Mouse (Mus musculus) stomach, embryonic 14.5 days (tissue): Measurements from ENCODE around the gene Lmod1. TPM values are rescaled to one million over a fixed set of nuclear protein-coding genes. Genes with fewer than 3 reads are reported as not detected.

Experiments
- ATAC-seq: fragments of 200-750 bp; cut with Nextera tagmentation; 2 replicates; pipeline ENCODE4 v1.8.0; 2017; ENCODE audit warnings: low read depth, moderate TSS enrichment; ENCODE audit not compliant: insufficient number of reproducible peaks, insufficient read depth, low FRiP score
- H3K27ac ChIP-seq: fragments of 300-500 bp; sonication (generic); 2 replicates; pipeline ENCODE4 v1.5.1; 2014; ENCODE audit warnings: mild to moderate bottlenecking, low read length, moderate library complexity, mixed read lengths
- H3K27me3 ChIP-seq: fragments of 300-500 bp; sonication (generic); 2 replicates; pipeline ENCODE4 v1.6.1; 2014; ENCODE audit warnings: low read length, control low read depth, mixed read lengths; ENCODE audit not compliant: control insufficient read depth, insufficient read depth
- H3K36me3 ChIP-seq: fragments of 300-500 bp; sonication (generic); 2 replicates; pipeline ENCODE4 v1.6.1; 2014; ENCODE audit warnings: mild to moderate bottlenecking, control low read depth, low read length, moderate library complexity, mixed read lengths; ENCODE audit not compliant: control insufficient read depth, insufficient read depth
- H3K4me1 ChIP-seq: fragments of 300-500 bp; sonication (generic); 2 replicates; pipeline ENCODE4 v1.6.1; 2014; ENCODE audit warnings: low read length, control low read depth, mixed read lengths; ENCODE audit not compliant: control insufficient read depth, insufficient read depth
- H3K4me2 ChIP-seq: fragments of 300-500 bp; sonication (generic); replicated peaks from 2 replicates; pipeline ENCODE4 v1.6.1; 2014; ENCODE audit warnings: low read depth, low read length, control low read depth
- H3K4me3 ChIP-seq: fragments of 300-500 bp; sonication (generic); 2 replicates; pipeline ENCODE4 v1.5.1; 2014; ENCODE audit warnings: low read depth, low read length, control low read depth
- H3K9ac ChIP-seq: fragments of 300-500 bp; sonication (generic); replicated peaks from 2 replicates; pipeline ENCODE4 v1.6.1; 2014; ENCODE audit warnings: low read depth, mild to moderate bottlenecking, control low read depth, low read length, moderate library complexity, mixed read lengths
- H3K9me3 ChIP-seq: fragments of 300-500 bp; sonication (generic); 2 replicates; pipeline ENCODE4 v1.6.1; 2016; ENCODE audit warnings: low read depth, low read length, control low read depth; ENCODE audit not compliant: control insufficient read depth
- whole genome bisulfite sequencing: fragments of 180-500 bp; shearing (Covaris S2); extraction: QIAGEN DNeasy Blood & Tissue Kit; methylation state at CpG from one replicate; pipeline ENCODE4 v1.1.7; 2014; 5-methylcytosine and 5-hydroxymethylcytosine counted together
- polyA plus RNA-seq: library from polyadenylated mRNA; unstranded; fragments of >200 nt; fragmentation: Nextera tagmentation; extraction: Ambion mirVana; gene quantifications from 2 replicates; pipeline ENCODE4 v1.2.1, GENCODE M21; 2014

Lmod1 gene
- polyA plus RNA-seq, 1 experiment from 2014 or later: 12.6 TPM

DNA sequence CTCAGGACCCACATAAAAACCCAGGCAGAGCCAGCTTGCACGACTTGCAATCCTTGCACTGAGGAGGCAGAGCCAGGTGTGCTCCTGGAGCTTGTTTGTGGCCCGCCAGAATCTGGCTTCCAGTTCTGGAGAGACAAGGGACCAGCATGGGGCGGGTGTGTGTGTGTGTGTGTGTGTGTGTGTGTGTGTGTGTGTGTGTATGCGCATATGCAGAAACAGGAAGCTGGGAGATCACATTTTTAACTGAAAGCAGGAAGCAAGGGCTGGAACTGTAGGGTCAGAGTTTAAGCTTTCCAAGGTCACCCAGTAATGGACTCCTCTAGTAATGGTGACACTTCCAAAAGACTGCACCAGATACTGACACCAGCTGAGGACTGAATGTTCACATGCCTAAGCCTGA is 19.4 kb downstream of the Lmod1 start:
- peaks cover 13% of the 10 kb centered on the region for H3K4me1 ChIP-seq
- no peak overlapping the region for H3K27ac ChIP-seq
- H3K36me3 ChIP-seq: no peaks in the 10 kb centered on the region
- no peaks in the 10 kb centered on the region for H3K9me3 ChIP-seq
- H3K4me2 ChIP-seq: no peak overlapping the region
- H3K4me3 ChIP-seq: no peak overlapping the region
- H3K27me3 ChIP-seq: no peaks in the 10 kb centered on the region
- no peak for ATAC-seq
- H3K9ac ChIP-seq: no peak overlapping the region
- 54% methylated on average over 4 of the region's 4 CpGs for WGBS

DNA sequence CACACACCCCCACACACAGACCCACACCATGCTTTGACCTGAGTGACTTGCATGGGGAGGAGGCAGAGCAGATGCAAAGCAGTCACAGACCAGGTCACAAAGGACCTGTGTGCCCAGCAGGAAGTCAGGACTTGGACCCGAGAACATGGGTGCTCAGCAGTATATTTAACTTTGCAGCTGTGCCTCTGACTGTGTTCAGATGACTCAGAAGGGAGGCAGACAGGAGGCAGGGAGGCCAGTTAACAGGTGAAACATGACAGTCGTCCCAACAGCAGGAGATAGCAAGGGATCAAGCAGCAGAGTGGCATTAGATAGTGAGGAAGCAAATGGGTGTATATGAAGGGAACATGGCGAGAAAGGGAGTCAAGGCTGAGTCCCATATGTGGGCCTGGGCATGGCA is 22.3 kb downstream of the Lmod1 start:
- Histone ChIP-seq H3K27ac (peak overlapping the region; percentile 58; the same call in 1 of the 2 replicates), H3K36me3 (no peaks in the 10 kb centered on the region), H3K27me3 (no peaks in the 10 kb centered on the region), H3K4me3 (no peak overlapping the region), H3K9ac (no peak overlapping the region), H3K9me3 (no peaks in the 10 kb centered on the region), H3K4me1 (peaks cover 10% of the 10 kb centered on the region), H3K4me2 (no peak overlapping the region)
- WGBS: 54% methylated on average over 3 of the region's 3 CpGs
- no peak for ATAC-seq

DNA sequence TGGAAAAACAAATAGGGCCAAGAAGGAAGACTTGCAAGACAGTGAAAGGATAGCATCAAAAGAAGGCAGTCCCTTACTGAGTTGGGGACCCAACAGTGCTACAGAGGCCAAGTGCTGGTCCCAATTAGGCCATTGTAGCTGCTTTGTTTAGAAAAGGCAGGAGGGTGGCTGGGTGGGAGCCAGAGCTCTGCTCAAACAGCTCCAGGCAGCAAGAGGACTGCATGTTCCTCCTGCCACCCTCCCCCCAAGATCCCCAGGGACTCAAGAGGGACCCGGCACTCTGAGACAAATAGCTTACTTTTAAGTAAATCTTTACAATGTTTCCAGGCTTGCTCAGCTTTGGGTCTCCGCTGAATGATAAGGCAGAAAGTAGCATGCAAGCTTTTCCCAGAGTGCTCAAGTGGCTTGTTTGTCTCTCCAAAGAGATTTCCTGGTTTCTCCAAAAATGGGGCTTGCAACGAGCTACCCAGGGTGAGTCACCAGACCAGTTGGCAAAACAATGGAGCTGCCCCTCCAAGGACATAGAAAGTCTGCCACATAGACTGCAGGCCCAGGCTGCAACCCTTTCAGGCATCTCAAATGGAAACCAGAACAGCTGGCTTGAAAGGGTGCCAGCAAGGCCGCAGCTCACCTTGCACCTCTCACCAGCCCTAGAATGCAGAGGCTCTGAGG is 23.0 kb downstream of the Lmod1 start:
- H3K9me3 ChIP-seq: no peaks in the 10 kb centered on the region
- H3K4me3 ChIP-seq: no peak overlapping the region
- peak overlapping the region; percentile 58; the same call in 1 of the 2 replicates for H3K27ac ChIP-seq
- 36% methylated on average over 4 of the region's 4 CpGs for WGBS
- ATAC-seq: no peak
- no peaks in the 10 kb centered on the region for H3K36me3 ChIP-seq
- no peaks in the 10 kb centered on the region for H3K27me3 ChIP-seq
- H3K9ac ChIP-seq: no peak overlapping the region
- H3K4me2 ChIP-seq: no peak overlapping the region
- H3K4me1 ChIP-seq: peaks cover 9% of the 10 kb centered on the region

DNA sequence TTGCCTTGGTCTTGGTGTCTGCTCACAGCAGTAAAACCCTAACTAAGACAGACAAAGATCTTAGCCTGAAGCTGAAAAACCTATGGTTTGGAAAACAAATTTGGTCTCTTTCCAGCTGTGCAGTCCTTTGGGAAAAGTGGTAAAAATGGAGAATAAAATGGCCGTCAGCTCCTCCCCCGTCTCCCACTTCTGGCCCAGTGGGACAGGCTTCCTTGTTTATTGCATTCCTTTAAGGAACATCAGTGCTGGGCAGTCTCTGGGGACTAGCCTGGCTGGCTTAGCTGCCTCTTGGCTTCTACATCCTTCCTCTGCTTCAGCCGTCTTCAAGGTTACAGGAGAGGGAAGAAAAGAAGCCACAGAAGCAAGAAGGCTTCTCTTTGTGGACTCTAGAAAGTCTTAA is 27.3 kb downstream of the Lmod1 start:
- Histone ChIP-seq H3K9ac (no peak overlapping the region), H3K9me3 (no peaks in the 10 kb centered on the region), H3K27me3 (no peaks in the 10 kb centered on the region), H3K4me2 (no peak overlapping the region), H3K4me1 (peaks cover 7% of the 10 kb centered on the region), H3K36me3 (no peaks in the 10 kb centered on the region), H3K4me3 (no peak overlapping the region), H3K27ac (no peak overlapping the region)
- 72% methylated on average over 3 of the region's 3 CpGs for WGBS
- ATAC-seq: no peak

DNA sequence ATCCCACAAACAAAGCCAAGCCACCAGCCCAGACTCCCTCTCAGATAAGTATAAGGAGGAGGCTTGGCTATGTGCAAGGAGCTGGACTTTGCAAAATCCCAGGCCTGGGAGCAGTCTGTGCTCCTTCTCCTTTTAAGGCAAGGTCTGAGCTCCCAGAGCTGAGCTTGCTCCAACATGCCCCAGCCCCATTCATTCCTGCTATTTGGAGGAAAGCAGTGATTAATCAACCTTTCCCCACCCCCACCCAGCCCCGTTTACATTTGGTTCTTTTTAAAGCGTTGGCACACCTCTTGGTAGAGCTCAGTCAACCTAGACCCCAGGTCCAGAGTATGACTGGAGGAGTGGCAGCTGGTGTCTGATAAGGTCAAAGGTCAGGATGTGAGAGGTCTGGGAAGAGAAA is 34.5 kb downstream of the Lmod1 start:
- Histone ChIP-seq H3K27me3 (no peaks in the 10 kb centered on the region), H3K4me1 (no peaks in the 10 kb centered on the region), H3K36me3 (no peaks in the 10 kb centered on the region), H3K4me2 (no peak overlapping the region), H3K9ac (no peak overlapping the region), H3K4me3 (no peak overlapping the region), H3K27ac (peak overlapping the region; percentile 84), H3K9me3 (no peaks in the 10 kb centered on the region)
- ATAC-seq: peak; percentile 80; the same call in 1 of the 2 replicates
- 3% methylated on average over 2 of the region's 2 CpGs for WGBS

DNA sequence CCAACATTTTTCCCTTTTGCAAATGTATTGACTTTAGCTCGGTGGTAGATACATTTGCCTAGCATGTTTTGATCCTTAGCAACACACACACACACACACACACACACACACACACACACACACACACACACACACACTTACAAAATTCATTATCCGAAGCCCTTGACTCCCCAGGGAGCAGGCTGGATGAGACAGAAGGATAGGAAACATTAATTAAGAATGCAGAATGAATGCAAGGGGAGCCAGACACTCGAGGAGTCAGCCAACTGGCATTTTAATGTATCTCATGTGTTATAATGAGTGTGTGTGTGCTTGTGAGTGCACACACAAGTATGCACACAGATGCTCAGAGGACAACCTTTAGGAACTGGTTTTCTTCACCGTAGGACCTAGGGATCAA is 36.9 kb downstream of the Lmod1 start:
- no peak overlapping the region for H3K4me3 ChIP-seq
- H3K4me1 ChIP-seq: no peaks in the 10 kb centered on the region
- no peak for ATAC-seq
- H3K36me3 ChIP-seq: no peaks in the 10 kb centered on the region
- WGBS: 86% methylated on average over 4 of the region's 4 CpGs
- no peak overlapping the region for H3K4me2 ChIP-seq
- no peak overlapping the region for H3K9ac ChIP-seq
- H3K9me3 ChIP-seq: no peaks in the 10 kb centered on the region
- no peak overlapping the region for H3K27ac ChIP-seq
- H3K27me3 ChIP-seq: no peaks in the 10 kb centered on the region

DNA sequence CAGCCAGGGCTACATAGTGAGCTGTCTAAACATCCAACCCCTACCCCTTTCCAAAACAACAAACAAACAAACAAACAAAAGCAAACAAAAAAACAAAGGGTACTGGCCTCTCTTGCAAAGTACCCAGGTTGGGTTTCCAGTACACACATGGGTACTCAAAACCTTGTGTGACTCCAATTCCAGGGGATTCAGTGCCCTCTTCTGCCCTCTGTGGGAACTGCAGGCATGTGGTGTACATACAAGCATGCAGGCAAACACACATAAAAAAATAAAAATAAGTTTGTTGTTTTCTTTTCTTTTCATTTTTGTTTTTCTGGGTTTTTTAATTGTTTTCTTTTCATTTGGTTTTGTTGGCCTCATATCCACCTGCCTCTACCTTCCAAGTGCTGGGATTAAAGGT is 37.5 kb downstream of the Lmod1 start:
- Histone ChIP-seq H3K27ac (no peak overlapping the region), H3K4me2 (no peak overlapping the region), H3K36me3 (no peaks in the 10 kb centered on the region), H3K9me3 (no peaks in the 10 kb centered on the region), H3K4me1 (no peaks in the 10 kb centered on the region), H3K27me3 (no peaks in the 10 kb centered on the region), H3K9ac (no peak overlapping the region), H3K4me3 (no peak overlapping the region)
- no peak for ATAC-seq

DNA sequence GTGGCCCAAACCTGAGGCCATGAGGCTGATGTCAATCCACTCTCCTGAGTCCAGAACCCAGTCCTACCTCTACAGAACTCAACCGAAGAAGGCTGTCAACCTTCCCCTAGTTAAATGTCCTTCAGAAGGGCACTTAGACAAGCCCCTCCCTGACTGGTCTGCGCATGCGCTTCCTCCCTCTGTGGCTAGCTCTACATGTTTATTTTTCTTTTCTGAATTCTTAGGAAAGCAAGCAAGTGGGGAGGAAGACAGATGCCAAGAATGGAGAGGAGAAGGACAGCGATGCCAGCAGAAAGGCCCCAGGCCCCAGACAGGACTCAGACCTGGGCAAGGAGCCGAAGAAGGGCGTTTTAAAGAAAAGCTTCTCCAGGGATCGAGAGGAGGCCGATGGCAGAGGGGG is 38.8 kb downstream of the Lmod1 start:
- Histone ChIP-seq H3K9me3 (no peaks in the 10 kb centered on the region), H3K4me1 (no peaks in the 10 kb centered on the region), H3K36me3 (no peaks in the 10 kb centered on the region), H3K4me2 (no peak overlapping the region), H3K4me3 (no peak overlapping the region), H3K9ac (no peak overlapping the region), H3K27me3 (no peaks in the 10 kb centered on the region), H3K27ac (no peak overlapping the region)
- WGBS: 74% methylated on average over 8 of the region's 8 CpGs
- no peak for ATAC-seq

DNA sequence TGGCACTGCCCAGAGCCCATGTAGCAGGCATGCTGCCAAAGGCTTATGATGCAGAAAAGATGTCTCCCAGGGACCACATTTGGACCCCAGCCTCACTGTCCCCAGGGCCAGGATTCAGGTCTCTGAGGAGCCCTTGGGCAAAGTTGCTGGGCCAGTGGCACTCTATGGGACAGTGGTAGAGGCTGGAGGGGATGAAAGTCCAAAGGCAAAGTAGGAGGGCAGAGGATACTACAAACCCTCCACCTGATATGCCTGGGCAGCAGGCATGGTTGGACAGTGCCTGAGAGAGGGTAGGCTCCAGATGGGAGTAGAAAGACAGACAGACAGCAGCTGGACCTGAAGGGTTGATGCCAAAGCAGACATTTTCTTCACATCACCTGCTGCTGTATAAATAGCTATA is 41.8 kb downstream of the Lmod1 start:
- Histone ChIP-seq H3K27ac (no peak overlapping the region), H3K9ac (no peak overlapping the region), H3K27me3 (no peaks in the 10 kb centered on the region), H3K4me2 (no peak overlapping the region), H3K4me3 (no peak overlapping the region), H3K36me3 (no peaks in the 10 kb centered on the region), H3K9me3 (no peaks in the 10 kb centered on the region), H3K4me1 (0 out of 2 replicates have a peak, but pooled peaks cover 4% of the 10 kb centered on the region)
- ATAC-seq: no peak
